Mouse (Mus musculus) gastrocnemius, adult 2 months (tissue): Measurements from ENCODE around the gene Rin2. TPM values are rescaled to one million over a fixed set of nuclear protein-coding genes. Genes with fewer than 3 reads are reported as not detected.

Experiments used
- DNase-seq: peaks from one replicate; pipeline ENCODE4 v3.0.0; 2022
- H3K27ac ChIP-seq: fragments of 200-600 bp; 2 replicates; pipeline ENCODE4 v1.8.1; 2022; ENCODE audit warnings: mild to moderate bottlenecking
- H3K4me3 ChIP-seq: fragments of 200-600 bp; 2 replicates; pipeline ENCODE4 v1.8.1; 2022; ENCODE audit warnings: mild to moderate bottlenecking, moderate library complexity
- CTCF ChIP-seq: fragments of 200-600 bp; IDR thresholded peaks from 2 replicates; pipeline ENCODE4 v1.8.1; 2022; ENCODE audit warnings: antibody characterized with exemption, mild to moderate bottlenecking, moderate library complexity
- intact Hi-C: fragments of 180-260 bp; cut with DNase I; formaldehyde crosslinking; loops from one replicate; pipeline ENCODE4 v1.15.1; 2025
- total RNA-seq, 2 experiments: library from RNA; stranded (reverse); gene quantifications; 2 replicates each; pipeline ENCODE4 v1.2.3; 2021

The Rin2 gene
- total RNA-seq, 2 experiments from 2014 or later: 10.3 to 11.5 TPM

GRCm38 (mm10) chr2:145874879-145875482, 200.0 kb downstream of the Rin2 start:
- intact Hi-C loops: no loop called here
- H3K4me3 ChIP-seq: no peak overlapping the region
- H3K27ac ChIP-seq: no peak overlapping the region
- no peak for DNase-seq
- no peak for TF ChIP-seq CTCF

- TF ChIP-seq CTCF: no peak
- Histone ChIP-seq H3K27ac (no peak overlapping the region), H3K4me3 (no peak overlapping the region)
- intact Hi-C loops: no loop called here
- DNase-seq: no peak
Measured at GRCm38 (mm10) chr2:145877191-145877590, 202.2 kb downstream of the Rin2 start.

DNA sequence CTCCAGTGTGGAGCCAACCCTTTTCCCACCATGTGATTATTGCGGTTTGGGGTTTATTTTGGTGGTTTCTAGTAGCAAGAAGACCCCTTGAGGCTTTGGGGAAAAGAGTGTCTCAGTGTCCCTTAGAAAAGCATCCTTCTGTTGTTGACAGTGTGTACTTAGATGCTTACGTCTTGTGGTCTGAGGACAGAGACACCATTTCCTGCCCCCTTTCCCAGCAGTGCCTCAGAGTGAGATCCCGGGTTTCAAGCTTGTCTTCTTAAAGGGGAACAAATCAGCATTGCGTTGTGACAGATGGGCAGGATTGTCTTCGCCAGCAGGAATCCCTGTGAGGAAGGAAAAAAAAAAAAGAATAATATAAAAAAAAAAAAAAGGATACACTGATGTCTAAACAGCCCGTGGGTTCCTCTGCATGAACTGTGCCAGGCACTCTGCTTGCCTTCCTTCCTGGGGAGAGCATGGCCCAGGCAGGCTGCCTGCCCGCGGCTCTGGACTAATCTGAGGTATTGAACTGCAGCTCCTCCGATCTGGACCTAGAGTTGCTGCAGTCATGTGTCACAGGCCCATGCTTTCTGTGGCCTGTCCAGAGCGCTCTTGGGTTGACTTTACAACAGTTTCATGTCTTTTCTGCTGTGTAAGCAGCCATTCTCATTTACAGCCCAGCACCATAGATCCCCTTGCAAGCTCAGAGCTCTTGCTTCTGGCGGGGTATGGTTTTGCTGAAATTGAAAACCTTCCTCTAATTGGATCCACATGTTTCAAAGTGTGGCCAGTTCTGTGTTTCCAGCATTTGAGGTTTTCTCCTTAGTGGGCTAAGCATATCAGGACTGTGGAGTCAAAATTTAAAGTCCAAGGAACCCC, 206.1 kb downstream of the Rin2 start:
- DNase-seq: peak; percentile 57
- Histone ChIP-seq H3K4me3 (peak overlapping the region; percentile 21), H3K27ac (peak overlapping the region; percentile 82)
- no peak for TF ChIP-seq CTCF
- intact Hi-C loops: loop anchor here (5.0 kb wide), 2 partner anchors 59 to 179 kb away; no protein-coding TSS in a partner anchor

GRCm38 (mm10) chr2:145881932-145882331, 206.9 kb downstream of the Rin2 start:
- DNase-seq: no peak
- Histone ChIP-seq H3K27ac (peak overlapping the region; percentile 82), H3K4me3 (no peak overlapping the region)
- intact Hi-C loops: loop anchor here (5.0 kb wide), 2 partner anchors 60 to 180 kb away; no protein-coding TSS in a partner anchor
- TF ChIP-seq CTCF: no peak

GRCm38 (mm10) chr2:145882398-145882797, 207.4 kb downstream of the Rin2 start:
- DNase-seq: no peak
- intact Hi-C loops: loop anchor here (5.0 kb wide), 2 partner anchors 60 to 180 kb away; no protein-coding TSS in a partner anchor
- peak overlapping the region; percentile 92; the same call in 1 of the 2 replicates for H3K27ac ChIP-seq
- peak; percentile 80 for TF ChIP-seq CTCF
- no peak overlapping the region for H3K4me3 ChIP-seq

DNA sequence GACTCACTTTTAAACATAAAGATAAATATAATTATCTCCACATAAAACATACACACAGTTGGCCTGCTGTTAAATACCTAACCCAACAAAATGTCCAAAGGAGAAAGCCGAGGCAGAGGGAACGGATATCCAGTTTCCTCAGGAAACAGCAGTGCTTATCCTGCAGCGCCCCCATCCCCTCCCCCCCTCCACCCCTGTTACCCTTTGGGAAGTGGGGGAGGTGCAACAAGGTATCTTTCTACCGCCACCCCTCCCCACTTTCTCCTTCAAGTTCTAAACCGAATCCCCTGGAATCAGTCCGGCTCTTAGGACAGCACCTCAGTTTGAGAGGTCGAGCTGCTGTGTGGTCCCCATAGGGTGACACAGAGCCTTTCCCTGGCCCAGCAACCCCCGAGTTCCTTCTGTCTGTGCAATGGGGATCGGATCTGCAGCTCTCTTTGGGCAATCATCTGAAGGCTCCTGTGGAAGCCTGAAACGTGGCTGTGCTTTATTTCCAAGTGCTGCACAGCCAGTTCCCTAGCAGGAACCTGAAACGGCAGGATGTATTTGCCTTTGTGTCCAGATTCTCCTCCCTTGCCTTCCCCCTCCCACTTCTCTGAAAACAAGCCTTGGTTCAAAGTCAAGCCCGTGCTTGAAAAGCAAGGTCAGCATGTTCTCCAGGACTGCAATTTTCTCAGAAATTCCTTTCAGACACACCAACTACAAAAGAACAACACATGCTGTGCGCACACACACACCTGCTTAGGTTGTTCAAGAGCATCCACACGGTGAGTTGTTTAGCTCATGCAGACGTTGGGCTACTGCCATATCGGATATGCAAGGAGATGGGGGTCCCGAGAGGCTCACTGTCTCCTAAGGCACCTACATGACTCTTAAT, 209.3 kb downstream of the Rin2 start:
- DNase-seq: no peak
- Histone ChIP-seq H3K4me3 (peak overlapping the region; percentile 45), H3K27ac (peak overlapping the region; percentile 92)
- intact Hi-C loops: loop anchor here (2.0 to 5.0 kb wide), 3 partner anchors 21 to 182 kb away; no protein-coding TSS in a partner anchor
- no peak for TF ChIP-seq CTCF

DNA sequence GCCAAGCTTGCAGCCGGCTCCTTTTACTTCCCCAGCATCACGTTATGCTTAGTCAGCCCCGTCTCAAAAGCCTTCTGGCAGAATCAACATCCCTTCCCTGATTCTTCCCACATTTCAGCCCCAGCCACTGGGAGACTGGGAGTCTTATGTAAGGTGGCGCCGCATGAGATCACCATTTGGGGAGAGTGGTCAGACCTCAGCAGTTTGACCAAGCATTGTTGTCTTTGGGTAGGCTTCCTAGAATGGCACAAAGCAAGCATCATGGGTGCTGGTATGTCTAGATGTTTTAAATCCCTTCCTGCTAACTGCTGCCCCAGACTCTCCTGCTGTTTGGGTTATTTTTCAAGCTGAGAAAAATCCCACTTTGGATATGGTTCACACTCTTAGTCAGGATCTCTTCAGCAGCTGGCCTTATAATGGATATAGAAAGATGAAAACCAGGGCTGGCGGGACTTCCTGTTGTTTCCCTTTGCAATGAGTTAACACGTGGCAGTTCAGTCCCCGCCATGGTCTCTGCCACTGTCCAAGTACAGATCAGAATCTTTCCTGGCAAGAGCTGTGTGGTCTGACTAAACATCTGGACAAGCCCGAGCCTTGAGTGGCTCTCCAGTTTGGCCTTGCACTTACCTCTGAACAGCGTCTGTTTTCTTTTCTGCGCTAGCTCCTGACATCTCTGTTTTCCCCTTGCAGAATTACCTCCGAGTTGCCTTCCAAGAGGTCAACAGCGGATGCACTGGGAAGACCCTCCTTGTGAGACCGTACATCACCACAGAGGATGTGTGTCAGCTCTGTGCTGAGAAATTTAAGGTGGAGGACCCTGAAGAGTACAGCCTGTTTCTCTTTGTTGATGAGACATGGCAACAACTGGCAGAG, 210.1 kb downstream of the Rin2 start:
- TF ChIP-seq CTCF: no peak
- intact Hi-C loops: loop anchor here (2.0 to 5.0 kb wide), 3 partner anchors 22 to 183 kb away; no protein-coding TSS in a partner anchor
- Histone ChIP-seq H3K27ac (peak overlapping the region; percentile 92), H3K4me3 (peak overlapping the region; percentile 45)
- peak; percentile 79 for DNase-seq

DNA sequence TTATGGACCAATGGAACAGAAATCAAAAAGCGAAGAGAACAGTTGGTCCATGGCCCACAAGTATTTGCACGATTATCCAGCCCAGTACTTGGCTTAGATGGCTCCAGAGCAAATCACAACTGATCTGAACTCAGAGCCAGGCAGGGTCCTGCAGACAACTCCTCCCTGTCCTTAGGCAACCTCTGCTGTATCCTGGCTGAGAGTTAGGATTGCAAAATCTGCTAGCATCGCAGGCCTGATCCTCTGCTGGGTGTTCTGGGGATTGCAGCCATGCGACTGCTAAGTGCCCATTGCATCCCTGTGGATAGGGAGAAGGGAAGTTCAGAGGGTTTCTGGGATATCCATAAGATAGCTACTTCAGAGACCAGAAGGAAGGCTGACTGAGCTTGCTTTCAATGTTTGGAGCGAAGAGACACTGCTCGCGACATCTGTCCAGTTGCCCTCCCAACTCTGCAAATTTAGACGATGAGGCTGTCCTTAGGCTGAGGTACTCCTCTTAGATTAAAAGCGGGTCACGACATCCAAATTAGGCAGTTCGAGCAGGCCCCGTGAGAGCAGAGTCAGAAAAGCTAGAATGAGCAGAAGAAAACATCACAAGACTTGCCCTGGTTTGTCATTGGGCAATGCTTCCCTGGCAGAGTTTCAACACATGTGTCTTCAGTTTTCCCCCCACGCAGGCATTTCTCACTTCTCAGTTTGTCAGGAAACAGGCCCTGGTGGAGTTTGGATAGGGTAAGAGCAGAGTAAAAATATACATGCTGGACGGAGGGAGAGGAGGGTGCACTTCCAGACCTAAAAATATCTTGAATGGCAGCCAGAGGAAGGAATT, 213.1 kb downstream of the Rin2 start:
- TF ChIP-seq CTCF: peak; percentile 59
- Histone ChIP-seq H3K4me3 (peak overlapping the region; percentile 46; the same call in 1 of the 2 replicates), H3K27ac (peak overlapping the region; percentile 92)
- intact Hi-C loops: no loop called here
- DNase-seq: peak; percentile 80

- H3K4me3 ChIP-seq: peak overlapping the region; percentile 46; the same call in 1 of the 2 replicates
- no peak for TF ChIP-seq CTCF
- no peak for DNase-seq
- intact Hi-C loops: no loop called here
- H3K27ac ChIP-seq: peak overlapping the region; percentile 92
Measured at GRCm38 (mm10) chr2:145888766-145889480, 213.9 kb downstream of the Rin2 start.

DNA sequence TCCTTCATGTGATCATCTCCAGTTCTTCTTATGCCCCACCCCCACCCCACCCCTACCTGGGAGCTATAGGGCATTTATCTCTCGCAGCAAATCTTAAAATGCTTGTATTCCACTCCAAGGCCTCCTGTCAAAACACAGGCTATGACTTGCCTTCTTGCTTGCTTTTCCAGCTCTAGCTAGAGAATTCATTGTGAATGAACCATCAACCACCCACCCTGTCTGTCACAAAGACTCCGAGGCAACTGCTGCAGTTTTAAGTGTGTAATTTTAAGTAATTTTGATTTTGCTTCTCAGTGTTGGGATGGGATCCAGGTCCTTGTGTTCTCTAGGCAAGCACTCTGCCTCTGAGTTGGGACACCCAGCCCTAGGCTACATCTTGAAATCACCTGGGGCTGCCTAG, 215.6 kb downstream of the Rin2 start:
- peak overlapping the region; percentile 28; the same call in 1 of the 2 replicates for H3K27ac ChIP-seq
- H3K4me3 ChIP-seq: no peak overlapping the region
- intact Hi-C loops: no loop called here
- no peak for DNase-seq
- no peak for TF ChIP-seq CTCF
